Comparison of ENCODE assay signal across 29 mouse cellular contexts in the genomic region with DNA sequence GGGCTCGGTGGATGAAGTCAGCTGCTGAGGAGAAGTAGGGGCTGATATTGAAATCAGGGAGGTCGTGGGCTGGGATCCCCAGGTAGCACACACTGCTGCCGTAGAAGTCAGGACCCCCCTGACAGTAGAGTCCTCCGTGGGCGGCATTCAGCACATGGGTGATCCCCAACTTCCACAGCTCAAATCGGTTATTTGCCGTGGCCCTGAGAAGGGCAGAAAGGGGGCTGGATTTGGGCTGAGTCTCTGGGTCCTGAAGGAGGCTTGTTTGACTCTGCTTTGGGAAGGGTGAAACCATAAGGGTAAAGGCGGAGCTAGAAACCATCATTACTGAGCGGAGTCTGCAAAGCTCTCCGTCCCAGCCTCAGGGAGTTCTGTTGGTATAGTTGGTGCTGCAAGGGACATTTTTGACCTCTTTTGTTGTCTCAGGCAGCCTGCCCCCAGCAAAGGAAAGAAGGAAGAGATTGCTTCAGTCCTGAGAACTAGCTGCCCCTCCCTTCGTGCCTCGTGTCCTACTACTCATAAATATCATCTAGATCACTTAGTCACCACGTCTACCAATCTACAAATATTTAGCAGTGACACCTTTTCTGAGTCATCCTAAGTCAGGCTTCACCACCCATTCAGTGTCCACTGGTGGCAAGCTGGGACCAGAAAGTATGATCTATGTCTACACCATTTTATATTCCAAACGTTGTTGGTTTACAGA. TPM values are rescaled to one million over a fixed set of nuclear protein-coding genes. Genes with fewer than 3 reads are reported as not detected.
DNase-seq lines count a peak whose midpoint lies in the region; ATAC-seq lines count a peak whose summit lies in the region.
"Had no signal": no experiment of that assay in that cellular context is flagged by ENCODE, and none has a peak within 500 bp of the region (broad histone marks: within the 10 kb centered on the region; RNA-seq: fewer than 3 reads in every experiment).

No protein-coding gene starts in this region.

- H3K9me3 ChIP-seq in liver, embryonic 12.5 days (replicated peaks), result no peaks in the 10 kb centered on the region
- H3K9me3 ChIP-seq: forebrain, embryonic 12.5 days; hindbrain, embryonic 10.5 days; intestine, embryonic 15.5 days; limb, embryonic 12.5 days; midbrain, embryonic 12.5 days; neural tube, embryonic 15.5 days had no signal

- no peaks in the 10 kb centered on the region for H3K36me3 ChIP-seq in liver, embryonic 12.5 days
- H3K36me3 ChIP-seq: forebrain, embryonic 12.5 days; hindbrain, embryonic 10.5 days; intestine, embryonic 15.5 days; limb, embryonic 12.5 days; midbrain, embryonic 12.5 days; neural tube, embryonic 15.5 days had no signal

- 55% methylated on average over 14 of the region's 14 CpGs for WGBS in liver, embryonic 12.5 days (ENCODE audit: insufficient replicate concordance)
- WGBS in large intestine, adult 2 months, result 65% methylated on average over 14 of the region's 14 CpGs

- DNase-seq in adrenal gland, adult 2 months, result peak; percentile 46
- DNase-seq in adrenal gland, postnatal 10 days, result no peak
- DNase-seq in liver, result peak; percentile 2
- DNase-seq in 3T3-L1 (ENCODE audit: low read depth, low spot score), result peak; percentile 11
- DNase-seq in large intestine, adult 2 months (ENCODE audit: low read depth, low spot score), result peak; percentile 8
- no peak for DNase-seq in c-Kit-positive CD71-positive TER-119-positive erythroid progenitor cells, embryonic 14.5 days (ENCODE audit: low spot score)
- DNase-seq: adrenal gland, adult 8-10 months had no signal

- no peak overlapping the region for H3K9ac ChIP-seq in liver, embryonic 12.5 days
- H3K9ac ChIP-seq: forebrain, embryonic 12.5 days; intestine, embryonic 15.5 days; limb, embryonic 12.5 days; liver, postnatal 0 days; midbrain, embryonic 12.5 days; neural tube, embryonic 15.5 days had no signal

- peaks cover 30% of the 10 kb centered on the region for H3K4me1 ChIP-seq in liver, embryonic 12.5 days

- H3K27ac ChIP-seq in liver, embryonic 12.5 days, result no peak overlapping the region
- H3K27ac ChIP-seq: forebrain, embryonic 12.5 days; hindbrain, embryonic 10.5 days; hindbrain, postnatal 0 days; intestine, embryonic 15.5 days; limb, embryonic 12.5 days; midbrain, embryonic 12.5 days; neural tube, embryonic 15.5 days had no signal

- H3K4me2 ChIP-seq in liver, embryonic 12.5 days, result no peak overlapping the region
- H3K4me2 ChIP-seq: forebrain, embryonic 12.5 days; intestine, embryonic 15.5 days; limb, embryonic 12.5 days; liver, embryonic 11.5 days; midbrain, embryonic 12.5 days; neural tube, embryonic 15.5 days had no signal

- peaks cover 5% of the 10 kb centered on the region for H3K27me3 ChIP-seq in liver, embryonic 12.5 days (replicated peaks)
- H3K27me3 ChIP-seq: intestine, embryonic 15.5 days; limb, embryonic 12.5 days; neural tube, embryonic 15.5 days had no signal

- H3K4me3 ChIP-seq in liver, embryonic 12.5 days, result no peak overlapping the region
- H3K4me3 ChIP-seq: erythroblast, embryonic 14.5 days; forebrain, embryonic 12.5 days; hindbrain, embryonic 10.5 days; intestine, embryonic 15.5 days; limb, embryonic 12.5 days; midbrain, embryonic 12.5 days; neural tube, embryonic 15.5 days had no signal

- ATAC-seq in liver, embryonic 12.5 days, result no peak
- ATAC-seq in erythroid progenitor cell, adult 5-6 weeks (replicated peaks; ENCODE audit: low FRiP score, poor library complexity, severe bottlenecking), result no peak
- ATAC-seq: activated CD4-positive, CD25-positive, alpha-beta regulatory T cell, adult 4 months; hindbrain, postnatal 0 days; intestine, embryonic 15.5 days; liver, postnatal 0 days had no signal

RNA-seq across cellular contexts. Expression of a gene that starts 2.7 kb away (rescaled TPM):
- total RNA-seq in adrenal gland, adult 2 months (2021), result 10 to 100 TPM; 46.5 to 47.5 TPM
- polyA plus RNA-seq in adrenal gland, adult 2 months (2012; rRNA removed), result 18.8 and 22.2 TPM in 2 replicates
- total RNA-seq in adrenal gland, postnatal 10 days (2021), result 10 to 100 TPM; 26.3 to 29.8 TPM
- 4.1 and 5.3 TPM in 2 replicates for polyA plus RNA-seq in liver, embryonic 12.5 days (2016; fragmentation: Nextera tagmentation; extraction: Ambion mirVana)
- 7.0 and 27.8 TPM in 2 replicates for polyA plus RNA-seq in large intestine, adult 2 months (2012; rRNA removed)
- total RNA-seq in erythroid progenitor cell, adult 5-6 weeks (2015; ENCODE audit: low replicate concordance), result 2.5 and 2.9 TPM in 2 replicates
- total RNA-seq in erythroid progenitor cell, adult 5-6 weeks (2017; ENCODE audit: low replicate concordance), result 2.1 and 10.8 TPM in 2 replicates

RNA-seq across cellular contexts. Expression of a gene that starts 3.4 kb away (rescaled TPM):
- total RNA-seq in adrenal gland, adult 2 months (2021), result not detected
- polyA plus RNA-seq in adrenal gland, adult 2 months (2012; rRNA removed), result 0.77 and 1.1 TPM in 2 replicates
- 1 to 10 TPM in 1 of 2 experiments, under 1 TPM in 1; 0.36 to 3.4 TPM for total RNA-seq in adrenal gland, postnatal 10 days (2021)
- not detected in 2 replicates for polyA plus RNA-seq in liver, embryonic 12.5 days (2016; fragmentation: Nextera tagmentation; extraction: Ambion mirVana)
- polyA plus RNA-seq in large intestine, adult 2 months (2012; rRNA removed), result 0.22 and 1.2 TPM in 2 replicates
- total RNA-seq in erythroid progenitor cell, adult 5-6 weeks (2015; ENCODE audit: low replicate concordance), result not detected in 2 replicates
- not detected in 2 replicates for total RNA-seq in erythroid progenitor cell, adult 5-6 weeks (2017; ENCODE audit: low replicate concordance)
- total RNA-seq: common myeloid progenitor, adult 5-6 weeks; hindbrain, postnatal 0 days; megakaryocyte progenitor cell, adult 5-6 weeks; midbrain, postnatal 0 days had no signal
- polyA plus RNA-seq: activated CD4-positive, CD25-positive, alpha-beta regulatory T cell, adult 4 months; erythroblast, embryonic 14.5 days; forebrain, embryonic 12.5 days; heart, embryonic 14.5 days; hindbrain, embryonic 10.5 days; intestine, embryonic 15.5 days; kidney, embryonic 14.5 days; limb, embryonic 12.5 days; liver, embryonic 11.5 days; liver, postnatal 0 days; midbrain, embryonic 12.5 days; midbrain, postnatal 0 days; stomach, embryonic 14.5 days had no signal

RNA-seq across cellular contexts. Expression of a gene that starts 33.2 kb away (rescaled TPM):
- total RNA-seq in adrenal gland, adult 2 months (2021), result under 1 TPM; 0.58 to 0.62 TPM
- 0.40 and 0.49 TPM in 2 replicates for polyA plus RNA-seq in adrenal gland, adult 2 months (2012; rRNA removed)
- 1 to 10 TPM; 2.1 to 4.1 TPM for total RNA-seq in adrenal gland, postnatal 10 days (2021)
- not detected in 2 replicates for polyA plus RNA-seq in liver, embryonic 12.5 days (2016; fragmentation: Nextera tagmentation; extraction: Ambion mirVana)
- polyA plus RNA-seq in large intestine, adult 2 months (2012; rRNA removed), result not detected in 2 replicates
- total RNA-seq in erythroid progenitor cell, adult 5-6 weeks (2015; ENCODE audit: low replicate concordance), result not detected in 2 replicates
- total RNA-seq in erythroid progenitor cell, adult 5-6 weeks (2017; ENCODE audit: low replicate concordance), result not detected in 2 replicates
- total RNA-seq: common myeloid progenitor, adult 5-6 weeks; hindbrain, postnatal 0 days; left cerebral cortex, postnatal 14 days; megakaryocyte progenitor cell, adult 5-6 weeks had no signal
- polyA plus RNA-seq: activated CD4-positive, CD25-positive, alpha-beta regulatory T cell, adult 4 months; forebrain, embryonic 12.5 days; intestine, embryonic 15.5 days; kidney, embryonic 14.5 days; liver, postnatal 0 days; lung, embryonic 16.5 days; midbrain, embryonic 12.5 days; small intestine, adult 2 months; stomach, embryonic 14.5 days had no signal

Comparison
In these comparisons a context has a peak if more than half of its experiments do, and no peak if none do; other contexts are left out.
1. DNase-seq: peak in adrenal gland, adult 2 months (single experiment), liver (single experiment), 3T3-L1 (single experiment) and large intestine, adult 2 months (single experiment); none in adrenal gland, postnatal 10 days (single experiment) and c-Kit-positive CD71-positive TER-119-positive erythroid progenitor cells, embryonic 14.5 days (single experiment).